Mouse (Mus musculus): Measurements from ENCODE around the gene Tubgcp6.

Gene Tubgcp6

GRCm38 (mm10) chr15:89122649-89123366 is at the start of gene Tubgcp6:
Gene Tubgcp6 (minus strand): TSS chr15:89123112.
- TF ChIP-seq GATA4 (IDR thresholded peaks at IDR 0.05; ENCODE audit: insufficient replicate concordance, low read length) = peak; percentile 56; the same call in 1 of the 2 replicates

GRCm38 (mm10) chr15:89172276-89172935 is 49.5 kb upstream of the Tubgcp6 start:
- no peak for TF ChIP-seq GATA4 (IDR thresholded peaks at IDR 0.05; ENCODE audit: insufficient replicate concordance, low read length)

GRCm38 (mm10) chr15:89171526-89172051 is 48.7 kb upstream of the Tubgcp6 start:
- TF ChIP-seq GATA4 (IDR thresholded peaks at IDR 0.05; ENCODE audit: insufficient replicate concordance, low read length) = no peak

GRCm38 (mm10) chr15:89170102-89170501 is 47.2 kb upstream of the Tubgcp6 start:
- TF ChIP-seq GATA4 (IDR thresholded peaks at IDR 0.05; ENCODE audit: insufficient replicate concordance, low read length) = peak; percentile 48; the same call in 1 of the 2 replicates

GRCm38 (mm10) chr15:89169431-89169830 is 46.5 kb upstream of the Tubgcp6 start:
- no peak for TF ChIP-seq GATA4 (IDR thresholded peaks at IDR 0.05; ENCODE audit: insufficient replicate concordance, low read length)

- no peak for TF ChIP-seq GATA4 (IDR thresholded peaks at IDR 0.05; ENCODE audit: insufficient replicate concordance, low read length)
Measured at GRCm38 (mm10) chr15:89168922-89169321, 46.0 kb upstream of the Tubgcp6 start.

- TF ChIP-seq GATA4 (IDR thresholded peaks at IDR 0.05; ENCODE audit: insufficient replicate concordance, low read length) = no peak
Measured at GRCm38 (mm10) chr15:89165478-89165877, 42.6 kb upstream of the Tubgcp6 start.

- no peak for TF ChIP-seq GATA4 (IDR thresholded peaks at IDR 0.05; ENCODE audit: insufficient replicate concordance, low read length)
Measured at GRCm38 (mm10) chr15:89161397-89161796, 38.5 kb upstream of the Tubgcp6 start.

- TF ChIP-seq GATA4 (IDR thresholded peaks at IDR 0.05; ENCODE audit: insufficient replicate concordance, low read length) = no peak
Measured at GRCm38 (mm10) chr15:89158516-89158915, 35.6 kb upstream of the Tubgcp6 start.

GRCm38 (mm10) chr15:89157954-89158353 is 35.0 kb upstream of the Tubgcp6 start:
- no peak for TF ChIP-seq GATA4 (IDR thresholded peaks at IDR 0.05; ENCODE audit: insufficient replicate concordance, low read length)

GRCm38 (mm10) chr15:89152312-89152711 is 29.4 kb upstream of the Tubgcp6 start:
- no peak for TF ChIP-seq GATA4 (IDR thresholded peaks at IDR 0.05; ENCODE audit: insufficient replicate concordance, low read length)

GRCm38 (mm10) chr15:89150041-89150390 is 27.1 kb upstream of the Tubgcp6 start:
- TF ChIP-seq GATA4 (IDR thresholded peaks at IDR 0.05; ENCODE audit: insufficient replicate concordance, low read length) = no peak

GRCm38 (mm10) chr15:89149271-89150040 is 26.5 kb upstream of the Tubgcp6 start, which contains the start of gene Mapk11:
Gene Mapk11 (minus strand): TSS chr15:89149628.
- no peak for TF ChIP-seq GATA4 (IDR thresholded peaks at IDR 0.05; ENCODE audit: insufficient replicate concordance, low read length)

GRCm38 (mm10) chr15:89148496-89149270 is 25.8 kb upstream of the Tubgcp6 start:
- TF ChIP-seq GATA4 (IDR thresholded peaks at IDR 0.05; ENCODE audit: insufficient replicate concordance, low read length) = no peak

GRCm38 (mm10) chr15:89147895-89148294 is 25.0 kb upstream of the Tubgcp6 start:
- no peak for TF ChIP-seq GATA4 (IDR thresholded peaks at IDR 0.05; ENCODE audit: insufficient replicate concordance, low read length)
